Mouse (Mus musculus): ENCODE results near the gene Dlg2. TPM values are rescaled to one million over a fixed set of nuclear protein-coding genes. Genes with fewer than 3 reads are reported as not detected.

Gene Dlg2
- polyA plus RNA-seq, 1 experiment from 2014 or later: 0.87 TPM

GRCm38 (mm10) chr7:90651611-90652010, 175.1 kb downstream of the Dlg2 start:
- Histone ChIP-seq H3K4me3 (replicated peaks; ENCODE audit: low read depth, low read length) (no peak overlapping the region), H3K9me3 (replicated peaks; ENCODE audit: low read length) (no peaks in the 10 kb centered on the region), H3K4me2 (ENCODE audit: low read length) (no peak overlapping the region), H3K27me3 (ENCODE audit: insufficient read depth, low read length) (no peaks in the 10 kb centered on the region), H3K4me1 (replicated peaks; ENCODE audit: insufficient read depth, low read length) (no peaks in the 10 kb centered on the region), H3K9ac (ENCODE audit: low read depth, low read length) (no peak overlapping the region), H3K36me3 (ENCODE audit: insufficient read depth, low read length) (no peaks in the 10 kb centered on the region), H3K27ac (no peak overlapping the region)
- TF ChIP-seq CTCF (IDR thresholded peaks at IDR 0.05; ENCODE audit: low read depth): no peak
- WGBS: 86% methylated on average over 2 of the region's 2 CpGs
- DNase-seq (ENCODE audit: low spot score): no peak
- no peak for ATAC-seq (replicated peaks; ENCODE audit: low FRiP score, low read depth)

- Histone ChIP-seq H3K9ac (ENCODE audit: low read depth, low read length) (no peak overlapping the region), H3K27me3 (ENCODE audit: insufficient read depth, low read length) (no peaks in the 10 kb centered on the region), H3K4me2 (ENCODE audit: low read length) (no peak overlapping the region), H3K4me1 (replicated peaks; ENCODE audit: insufficient read depth, low read length) (no peaks in the 10 kb centered on the region), H3K36me3 (ENCODE audit: insufficient read depth, low read length) (no peaks in the 10 kb centered on the region), H3K4me3 (replicated peaks; ENCODE audit: low read depth, low read length) (no peak overlapping the region), H3K9me3 (replicated peaks; ENCODE audit: low read length) (no peaks in the 10 kb centered on the region), H3K27ac (no peak overlapping the region)
- TF ChIP-seq CTCF (IDR thresholded peaks at IDR 0.05; ENCODE audit: low read depth): no peak
- WGBS: 33% methylated on average over 3 of the region's 3 CpGs
- ATAC-seq (replicated peaks; ENCODE audit: low FRiP score, low read depth) (no peak), DNase-seq (ENCODE audit: low spot score) (no peak)
Observed at GRCm38 (mm10) chr7:90658593-90658992, 182.1 kb downstream of the Dlg2 start.

GRCm38 (mm10) chr7:90694050-90694449, 217.6 kb downstream of the Dlg2 start:
- Histone ChIP-seq H3K4me2 (ENCODE audit: low read length) (no peak overlapping the region), H3K36me3 (ENCODE audit: insufficient read depth, low read length) (no peaks in the 10 kb centered on the region), H3K4me3 (replicated peaks; ENCODE audit: low read depth, low read length) (no peak overlapping the region), H3K4me1 (replicated peaks; ENCODE audit: insufficient read depth, low read length) (no peaks in the 10 kb centered on the region), H3K9me3 (replicated peaks; ENCODE audit: low read length) (no peaks in the 10 kb centered on the region), H3K27me3 (ENCODE audit: insufficient read depth, low read length) (no peaks in the 10 kb centered on the region), H3K9ac (ENCODE audit: low read depth, low read length) (no peak overlapping the region), H3K27ac (no peak overlapping the region)
- no peak for DNase-seq (ENCODE audit: low spot score)
- ATAC-seq (replicated peaks; ENCODE audit: low FRiP score, low read depth): no peak
- no peak for TF ChIP-seq CTCF (IDR thresholded peaks at IDR 0.05; ENCODE audit: low read depth)

- no peak for TF ChIP-seq CTCF (IDR thresholded peaks at IDR 0.05; ENCODE audit: low read depth)
- Histone ChIP-seq H3K4me2 (ENCODE audit: low read length) (no peak overlapping the region), H3K36me3 (ENCODE audit: insufficient read depth, low read length) (no peaks in the 10 kb centered on the region), H3K9me3 (replicated peaks; ENCODE audit: low read length) (no peaks in the 10 kb centered on the region), H3K27me3 (ENCODE audit: insufficient read depth, low read length) (no peaks in the 10 kb centered on the region), H3K9ac (ENCODE audit: low read depth, low read length) (no peak overlapping the region), H3K4me1 (replicated peaks; ENCODE audit: insufficient read depth, low read length) (no peaks in the 10 kb centered on the region), H3K4me3 (replicated peaks; ENCODE audit: low read depth, low read length) (no peak overlapping the region), H3K27ac (no peak overlapping the region)
- DNase-seq (ENCODE audit: low spot score) (peak; percentile 62), ATAC-seq (replicated peaks; ENCODE audit: low FRiP score, low read depth) (0 out of 2 replicates have a peak, but pooled peaks have one; percentile 36)
- 38% methylated on average over 7 of the region's 7 CpGs for WGBS
Observed at GRCm38 (mm10) chr7:90696181-90696950, 219.9 kb downstream of the Dlg2 start.

- Histone ChIP-seq H3K9ac (ENCODE audit: low read depth, low read length) (no peak overlapping the region), H3K36me3 (ENCODE audit: insufficient read depth, low read length) (no peaks in the 10 kb centered on the region), H3K4me2 (ENCODE audit: low read length) (0 out of 2 replicates have a peak overlapping the region, but pooled peaks have one; percentile 2), H3K27me3 (ENCODE audit: insufficient read depth, low read length) (no peaks in the 10 kb centered on the region), H3K4me1 (replicated peaks; ENCODE audit: insufficient read depth, low read length) (no peaks in the 10 kb centered on the region), H3K27ac (no peak overlapping the region), H3K4me3 (replicated peaks; ENCODE audit: low read depth, low read length) (no peak overlapping the region), H3K9me3 (replicated peaks; ENCODE audit: low read length) (no peaks in the 10 kb centered on the region)
- peak; percentile 81 for DNase-seq (ENCODE audit: low spot score)
- peak; percentile 46; the same call in 1 of the 2 replicates for ATAC-seq (replicated peaks; ENCODE audit: low FRiP score, low read depth)
- peak; percentile 22; the same call in 1 of the 2 replicates for TF ChIP-seq CTCF (IDR thresholded peaks at IDR 0.05; ENCODE audit: low read depth)
- WGBS: 21% methylated on average over 7 of the region's 7 CpGs
Observed at GRCm38 (mm10) chr7:90703163-90703852, 226.8 kb downstream of the Dlg2 start.

- no peak overlapping the region for H3K9ac ChIP-seq (ENCODE audit: low read depth, low read length)
- ATAC-seq (replicated peaks; ENCODE audit: low FRiP score, low read depth) (no peak), DNase-seq (ENCODE audit: low spot score) (peak; percentile 4)
- no peaks in the 10 kb centered on the region for H3K36me3 ChIP-seq (ENCODE audit: insufficient read depth, low read length)
- H3K27ac ChIP-seq: no peak overlapping the region
- H3K4me2 ChIP-seq (ENCODE audit: low read length): no peak overlapping the region
- no peak overlapping the region for H3K4me3 ChIP-seq (replicated peaks; ENCODE audit: low read depth, low read length)
- H3K27me3 ChIP-seq (ENCODE audit: insufficient read depth, low read length): no peaks in the 10 kb centered on the region
- TF ChIP-seq CTCF (IDR thresholded peaks at IDR 0.05; ENCODE audit: low read depth): no peak
- 63% methylated on average over 1 of the region's 1 CpGs for WGBS
- no peaks in the 10 kb centered on the region for H3K9me3 ChIP-seq (replicated peaks; ENCODE audit: low read length)
- no peaks in the 10 kb centered on the region for H3K4me1 ChIP-seq (replicated peaks; ENCODE audit: insufficient read depth, low read length)
Observed at GRCm38 (mm10) chr7:90703951-90704350, 227.5 kb downstream of the Dlg2 start.
